Mouse (Mus musculus) spleen, adult 2 months (tissue): ENCODE results near the gene Kcnip2. TPM values are rescaled to one million over a fixed set of nuclear protein-coding genes. Genes with fewer than 3 reads are reported as not detected.

Experiments used
- DNase-seq, 2 experiments: peaks; one replicate each; pipeline versions ENCODE4 v3.0.0 to v3.0.0-alpha.2; 2012 to 2021; ENCODE audit warnings: low spot score in 2 of 2, low read depth in 1 of 2
- H3K27ac ChIP-seq: fragments of 200-500 bp; 2 replicates; pipeline ENCODE4 v1.5.1; 2012; ENCODE audit warnings: low read length, inconsistent platforms; ENCODE audit not compliant: insufficient read depth
- H3K27me3 ChIP-seq: fragments of 200-500 bp; 2 replicates; pipeline ENCODE4 v1.6.1; 2012; ENCODE audit warnings: mild to moderate bottlenecking, moderate library complexity, low read length, inconsistent platforms; ENCODE audit not compliant: control insufficient read depth, insufficient read depth
- H3K36me3 ChIP-seq: fragments of 200-500 bp; 2 replicates; pipeline ENCODE4 v1.6.1; 2012; ENCODE audit warnings: mild to moderate bottlenecking, low read length, inconsistent platforms; ENCODE audit not compliant: control insufficient read depth, insufficient read depth
- H3K4me1 ChIP-seq: fragments of 200-500 bp; 2 replicates; pipeline ENCODE4 v1.6.1; 2011; ENCODE audit warnings: inconsistent platforms; ENCODE audit not compliant: control insufficient read depth, insufficient read depth, insufficient read length
- H3K4me3 ChIP-seq: fragments of 200-500 bp; 2 replicates; pipeline ENCODE4 v1.5.1; 2011; ENCODE audit warnings: mild to moderate bottlenecking, inconsistent platforms; ENCODE audit not compliant: insufficient read depth, insufficient read length; ENCODE audit errors: extremely low read depth
- CTCF ChIP-seq: fragments of 200-500 bp; IDR thresholded peaks from 2 replicates; pipeline ENCODE4 v1.5.1; 2011; ENCODE audit warnings: mild to moderate bottlenecking, inconsistent platforms; ENCODE audit not compliant: insufficient read depth, insufficient read length, insufficient replicate concordance; ENCODE audit errors: extremely low read depth
- POLR2A ChIP-seq: fragments of 200-500 bp; IDR thresholded peaks from 2 replicates; pipeline ENCODE4 v1.6.1; 2011; ENCODE audit warnings: low read depth, low read length, inconsistent platforms
- WGBS: fragments of 180-500 bp; shearing (Covaris S2); methylation state at CpG from one replicate; pipeline ENCODE4 v1.1.7; 2018; 5-methylcytosine and 5-hydroxymethylcytosine counted together
- polyA plus RNA-seq: library from polyadenylated mRNA; depleted of rRNA; stranded (reverse); fragments of >200 nt; gene quantifications from 2 replicates; pipeline ENCODE4 v1.2.3, GENCODE M21; 2012

The Kcnip2 gene
- polyA plus RNA-seq, 1 experiment: 1.5 TPM

- Histone ChIP-seq H3K27me3 (no peaks in the 10 kb centered on the region), H3K4me1 (no peaks in the 10 kb centered on the region; the same call in 1 of the 2 replicates), H3K36me3 (peaks cover 69% of the 10 kb centered on the region), H3K27ac (no peak overlapping the region), H3K4me3 (no peak overlapping the region)
- no peak for TF ChIP-seq POLR2A
- no peak for TF ChIP-seq CTCF
- DNase-seq: no peak
- WGBS: 94% methylated on average over 3 of the region's 3 CpGs
Measured at GRCm38 (mm10) chr19:45760810-45761209, 55.1 kb downstream of the Kcnip2 start.

GRCm38 (mm10) chr19:45758671-45759070, 57.2 kb downstream of the Kcnip2 start:
- no peak for DNase-seq
- Histone ChIP-seq H3K27ac (no peak overlapping the region), H3K36me3 (peaks cover 66% of the 10 kb centered on the region), H3K27me3 (no peaks in the 10 kb centered on the region), H3K4me3 (no peak overlapping the region), H3K4me1 (no peaks in the 10 kb centered on the region; the same call in 1 of the 2 replicates)
- 94% methylated on average over 5 of the region's 5 CpGs for WGBS
- no peak for TF ChIP-seq POLR2A
- TF ChIP-seq CTCF: no peak

- 95% methylated on average over 3 of the region's 3 CpGs for WGBS
- no peak for DNase-seq
- TF ChIP-seq POLR2A: no peak
- Histone ChIP-seq H3K4me3 (no peak overlapping the region), H3K27ac (no peak overlapping the region), H3K36me3 (peaks cover 40% of the 10 kb centered on the region), H3K27me3 (no peaks in the 10 kb centered on the region), H3K4me1 (peaks cover 3% of the 10 kb centered on the region; the same call in 1 of the 2 replicates)
Measured at GRCm38 (mm10) chr19:45753551-45753950, 62.3 kb downstream of the Kcnip2 start.

- Histone ChIP-seq H3K36me3 (peaks cover 30% of the 10 kb centered on the region), H3K4me1 (peaks cover 8% of the 10 kb centered on the region; the same call in 1 of the 2 replicates), H3K4me3 (no peak overlapping the region), H3K27ac (no peak overlapping the region), H3K27me3 (no peaks in the 10 kb centered on the region)
- 66% methylated on average over 7 of the region's 7 CpGs for WGBS
- no peak for DNase-seq
- TF ChIP-seq CTCF: no peak
- TF ChIP-seq POLR2A: no peak
Measured at GRCm38 (mm10) chr19:45751881-45752280, 64.0 kb downstream of the Kcnip2 start.

- under 1% methylated on average over 58 of the region's 60 CpGs for WGBS
- DNase-seq: peak; percentile 69 to 81
- peak within 1 kb of the TSS; percentile 87 for H3K4me3 ChIP-seq
- TF ChIP-seq CTCF: no peak
- TF ChIP-seq POLR2A: no peak
- H3K36me3 ChIP-seq: peaks cover 18% of the 10 kb centered on the region
- H3K27ac ChIP-seq: peak within 1 kb of the TSS; percentile 53
- 0 out of 2 replicates have a peak, but pooled peaks cover 2% of the 10 kb centered on the region for H3K27me3 ChIP-seq
- H3K4me1 ChIP-seq: peaks cover 11% of the 10 kb centered on the region; the same call in 1 of the 2 replicates
Measured at GRCm38 (mm10) chr19:45749243-45750043, 66.4 kb downstream of the Kcnip2 start, which contains the start of gene Npm3. Npm3 (minus strand) TSS chr19:45749591.

GRCm38 (mm10) chr19:45748691-45749242, 67.1 kb downstream of the Kcnip2 start:
- 0 out of 2 replicates have a peak, but pooled peaks cover 2% of the 10 kb centered on the region for H3K27me3 ChIP-seq
- peak overlapping the region; percentile 87 for H3K4me3 ChIP-seq
- H3K36me3 ChIP-seq: peaks cover 13% of the 10 kb centered on the region
- 1% methylated on average over 33 of the region's 33 CpGs for WGBS
- no peak for TF ChIP-seq POLR2A
- no peak for TF ChIP-seq CTCF
- DNase-seq: peak in 1 of 2 experiments; percentile 18
- H3K4me1 ChIP-seq: peaks cover 11% of the 10 kb centered on the region; the same call in 1 of the 2 replicates
- H3K27ac ChIP-seq: peak overlapping the region; percentile 53; the same call in 1 of the 2 replicates
